Mouse (Mus musculus): ENCODE results near the gene Naif1. TPM values are rescaled to one million over a fixed set of nuclear protein-coding genes. Genes with fewer than 3 reads are reported as not detected.

The Naif1 gene
- total RNA-seq (2021) = 5.5 and 5.6 TPM in 2 replicates
- long read RNA-seq, partial matches to known transcripts = 0 of 1 reads
- long read RNA-seq, other reads (novel, unspliced or antisense) = 1 of 1 reads

- DNase-seq = no peak
Observed at GRCm38 (mm10) chr2:32449761-32450754, at the start of gene Naif1. Gene Naif1 (plus strand): TSS chr2:32450457.

GRCm38 (mm10) chr2:32404663-32405062 lies 45.6 kb upstream of the Naif1 start:
- peak; percentile 92 for DNase-seq

- DNase-seq = no peak
Observed at GRCm38 (mm10) chr2:32407144-32407824, 43.0 kb upstream of the Naif1 start.

- no peak for DNase-seq
Observed at GRCm38 (mm10) chr2:32408429-32409424, 41.5 kb upstream of the Naif1 start.

- DNase-seq = no peak
Observed at GRCm38 (mm10) chr2:32411407-32411806, 38.9 kb upstream of the Naif1 start.

- DNase-seq = no peak
Observed at GRCm38 (mm10) chr2:32412742-32413531, 37.3 kb upstream of the Naif1 start.

GRCm38 (mm10) chr2:32413936-32414335 lies 36.3 kb upstream of the Naif1 start:
- DNase-seq = no peak

- DNase-seq = no peak
Observed at GRCm38 (mm10) chr2:32415801-32416200, 34.5 kb upstream of the Naif1 start.

- no peak for DNase-seq
Observed at GRCm38 (mm10) chr2:32416556-32416955, 33.7 kb upstream of the Naif1 start.

GRCm38 (mm10) chr2:32417486-32417885 lies 32.8 kb upstream of the Naif1 start:
- no peak for DNase-seq

GRCm38 (mm10) chr2:32418430-32419151 lies 31.7 kb upstream of the Naif1 start:
- DNase-seq = no peak

GRCm38 (mm10) chr2:32419359-32419758 lies 30.9 kb upstream of the Naif1 start:
- peak; percentile 79 for DNase-seq

- DNase-seq = no peak
Observed at GRCm38 (mm10) chr2:32420066-32420608, 30.1 kb upstream of the Naif1 start.

GRCm38 (mm10) chr2:32420647-32421046 lies 29.6 kb upstream of the Naif1 start:
- no peak for DNase-seq

- DNase-seq = peak; percentile 26
Observed at GRCm38 (mm10) chr2:32421851-32422251, 28.4 kb upstream of the Naif1 start.

- DNase-seq = peak; percentile 50
Observed at GRCm38 (mm10) chr2:32423481-32424331, 26.6 kb upstream of the Naif1 start.

GRCm38 (mm10) chr2:32424796-32425195 lies 25.5 kb upstream of the Naif1 start:
- DNase-seq = no peak

GRCm38 (mm10) chr2:32425568-32425967 lies 24.7 kb upstream of the Naif1 start:
- DNase-seq = no peak

GRCm38 (mm10) chr2:32426141-32426540 lies 24.1 kb upstream of the Naif1 start:
- no peak for DNase-seq
